Mouse (Mus musculus) T-helper 2 cell (primary cell): ENCODE results near the gene Fam43b.
"Not testable (repeated sequence)": the region's sequence is repeated elsewhere in the genome, so short reads cannot be mapped to it uniquely, and the experiment has no call there.

ENCODE experiments used
- in situ Hi-C: fragments of 300-600 bp; cut with MboI, MseI; formaldehyde crosslinking; loops from one replicate; pipeline ENCODE4 v1.15.1; 2025; ENCODE audit warnings: high pct_unique_total_duplicates

The Fam43b gene

DNA sequence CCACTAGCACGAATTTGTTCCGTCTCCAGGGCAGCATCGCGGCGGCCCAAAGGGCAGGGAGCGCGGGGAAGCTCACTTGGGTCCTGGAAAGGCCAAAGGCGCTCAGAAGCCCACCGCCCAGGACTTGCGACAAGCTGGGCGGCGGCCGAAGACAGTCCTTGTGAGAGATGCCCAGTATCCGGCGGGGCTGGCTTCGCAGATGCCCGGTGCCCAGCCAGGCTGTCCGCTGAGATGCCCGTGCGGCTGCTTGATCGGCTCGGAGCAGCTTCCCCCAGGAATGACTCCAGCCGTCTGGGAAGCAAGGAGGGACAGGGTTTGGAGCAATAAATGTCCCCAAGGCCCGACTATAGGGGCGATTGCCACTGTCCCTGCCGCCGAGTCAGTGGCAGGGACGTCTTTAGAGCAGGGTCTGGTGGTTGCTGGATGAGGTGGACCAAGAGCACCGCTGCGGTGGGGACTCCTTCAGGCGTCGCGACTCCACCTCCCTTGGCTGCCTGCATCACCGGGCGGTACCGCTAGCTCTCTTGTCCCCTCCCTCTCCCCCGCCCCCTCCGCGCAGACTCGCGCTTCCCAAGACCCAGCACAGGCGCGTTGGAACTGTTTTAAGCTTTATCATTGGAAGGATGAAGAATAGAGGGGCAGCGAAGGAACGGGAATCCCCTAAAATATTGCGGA is at the start of gene Fam43b:
Gene Fam43b, minus strand, starts transcription at position 558 of the 675 bp plus-strand sequence.
- in situ Hi-C loops, result no loop called here

DNA sequence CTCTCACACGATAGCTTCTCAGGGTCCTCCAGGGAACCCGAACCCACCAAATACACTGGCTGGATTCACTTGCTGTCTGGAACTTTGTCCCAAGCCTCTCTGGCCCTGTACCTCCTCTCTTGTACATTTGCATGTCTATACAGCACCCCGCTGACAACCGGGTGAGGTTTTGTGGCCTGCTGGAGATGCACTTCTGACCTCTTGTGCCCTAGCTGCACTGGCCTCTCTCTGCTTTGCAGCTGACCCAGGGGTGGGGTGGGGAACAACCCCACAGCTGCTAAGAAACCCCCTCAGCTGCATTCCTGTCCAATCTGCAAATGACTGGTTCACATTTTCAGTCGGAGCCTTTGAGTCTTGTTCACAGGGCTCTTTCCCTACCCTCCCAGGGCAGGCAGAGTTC is 48.6 kb upstream of the Fam43b start:
- in situ Hi-C loops, result loop anchor here (5.0 kb wide), 2 partner anchors 117 to 397 kb away; no protein-coding TSS in a partner anchor

DNA sequence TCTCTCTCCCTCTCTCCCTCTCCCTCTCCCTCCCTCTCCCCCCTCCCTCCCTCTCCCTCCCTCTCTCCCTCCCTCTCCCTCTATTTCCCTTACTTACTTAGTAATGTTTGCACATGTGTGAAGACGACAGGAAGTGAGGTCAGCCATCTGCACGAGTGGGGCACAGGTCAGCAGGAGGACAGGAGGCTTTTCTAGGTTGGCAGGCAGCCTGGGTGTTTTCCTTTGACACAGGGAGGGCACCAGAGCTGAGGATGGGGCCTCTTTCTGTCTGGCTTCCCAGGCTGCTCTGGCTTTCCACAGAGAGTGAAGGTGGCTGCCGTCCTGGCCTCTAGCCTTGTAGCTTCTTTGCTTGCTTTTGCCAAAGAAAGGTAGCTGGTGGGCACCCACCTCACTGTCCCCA is 43.7 kb upstream of the Fam43b start:
- in situ Hi-C loops, result no loop called here

DNA sequence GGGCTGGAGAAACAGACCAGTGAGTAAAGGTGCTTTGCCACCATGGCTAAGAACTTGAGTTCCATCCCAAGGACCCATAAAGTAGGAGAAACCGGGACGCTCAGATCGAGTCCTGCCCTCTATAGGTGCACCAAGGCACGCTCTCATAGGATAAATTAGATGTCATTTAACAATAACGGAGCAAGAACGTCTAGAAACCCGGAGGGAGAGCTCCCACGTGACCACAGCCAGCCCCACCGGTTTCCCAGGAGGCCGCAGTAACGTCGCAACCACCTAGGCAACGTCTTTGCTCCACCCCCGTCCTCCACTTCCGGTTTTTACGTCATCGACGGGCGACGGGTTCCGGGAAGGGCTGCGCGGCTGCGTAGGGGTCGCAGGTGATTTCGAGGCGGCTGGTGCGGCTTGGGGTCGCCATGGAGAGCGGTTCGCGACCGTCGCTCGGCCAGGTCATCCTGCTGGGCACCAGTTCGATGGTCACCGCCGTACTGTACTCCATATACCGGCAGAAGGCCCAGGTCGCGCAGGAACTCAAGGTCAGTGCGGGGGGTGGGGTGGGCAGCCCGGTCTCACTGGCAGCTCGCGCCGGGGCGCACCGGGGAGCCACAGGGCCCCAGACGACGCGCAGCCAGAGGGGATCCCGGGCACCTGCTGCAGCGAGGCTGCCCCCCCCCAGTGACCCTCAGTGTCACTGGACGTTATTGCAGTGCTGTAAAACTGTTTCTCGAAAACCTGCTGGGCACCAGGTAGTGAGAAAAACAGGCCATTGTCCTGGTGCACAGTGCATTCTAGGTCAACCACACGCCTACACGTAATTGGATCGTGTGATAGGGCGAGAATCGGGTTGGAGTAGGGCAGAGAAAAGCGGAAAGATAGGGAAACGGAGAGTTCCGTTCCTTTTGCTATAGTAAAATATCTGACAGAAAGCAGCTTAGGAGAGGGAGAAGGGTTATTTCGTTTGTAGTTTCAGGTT is 38.3 kb upstream of the Fam43b start, which contains the start of gene Mul1:
Gene Mul1, plus strand, starts transcription at position 325 of the 970 bp plus-strand sequence.
- in situ Hi-C loops, result loop anchor here (5.0 kb wide), 2 partner anchors 108 to 117 kb away; no protein-coding TSS in a partner anchor

DNA sequence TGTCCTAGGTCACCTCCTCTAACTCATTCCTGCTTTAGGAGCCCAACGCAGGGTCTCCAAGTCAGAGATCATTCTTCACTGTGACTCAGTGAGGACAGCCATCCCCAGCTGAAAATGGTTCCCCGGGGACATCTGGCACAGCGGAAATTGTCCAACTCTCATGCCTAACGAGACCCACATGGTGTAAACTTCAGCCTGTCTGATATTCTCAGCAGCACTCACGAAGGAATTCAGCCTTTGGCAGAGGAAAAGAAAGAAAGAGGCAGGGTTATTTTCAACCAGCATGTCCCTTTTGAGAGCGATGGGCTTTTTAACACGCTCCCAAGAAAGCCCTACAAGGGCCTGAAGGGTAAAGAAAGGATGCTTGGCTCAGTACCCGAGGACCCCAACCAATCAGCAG is 35.0 kb upstream of the Fam43b start:
- in situ Hi-C loops, result loop anchor here (5.0 kb wide), 1 partner anchor 114 kb away; no protein-coding TSS in a partner anchor

DNA sequence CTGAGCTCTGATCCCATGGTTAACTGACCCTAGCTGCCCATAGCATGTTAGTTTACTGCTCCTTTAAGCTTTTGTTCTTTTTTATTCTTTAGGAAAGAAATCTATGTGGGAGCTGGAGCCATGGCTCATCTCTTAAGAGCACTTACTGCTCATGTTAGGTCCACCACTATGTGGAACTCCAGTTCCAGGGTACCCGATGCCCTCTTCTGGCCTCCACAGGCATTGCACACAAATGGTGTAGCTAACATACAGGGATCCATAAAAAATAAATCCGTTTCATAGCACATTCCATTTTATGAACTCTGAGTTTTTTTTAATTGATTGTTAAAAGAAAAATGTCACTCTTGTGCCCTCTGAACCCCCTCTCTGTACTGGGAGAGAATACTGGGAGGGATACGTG is 33.5 kb upstream of the Fam43b start:
- in situ Hi-C loops, result loop anchor here (5.0 kb wide), 1 partner anchor 112 kb away; no protein-coding TSS in a partner anchor

DNA sequence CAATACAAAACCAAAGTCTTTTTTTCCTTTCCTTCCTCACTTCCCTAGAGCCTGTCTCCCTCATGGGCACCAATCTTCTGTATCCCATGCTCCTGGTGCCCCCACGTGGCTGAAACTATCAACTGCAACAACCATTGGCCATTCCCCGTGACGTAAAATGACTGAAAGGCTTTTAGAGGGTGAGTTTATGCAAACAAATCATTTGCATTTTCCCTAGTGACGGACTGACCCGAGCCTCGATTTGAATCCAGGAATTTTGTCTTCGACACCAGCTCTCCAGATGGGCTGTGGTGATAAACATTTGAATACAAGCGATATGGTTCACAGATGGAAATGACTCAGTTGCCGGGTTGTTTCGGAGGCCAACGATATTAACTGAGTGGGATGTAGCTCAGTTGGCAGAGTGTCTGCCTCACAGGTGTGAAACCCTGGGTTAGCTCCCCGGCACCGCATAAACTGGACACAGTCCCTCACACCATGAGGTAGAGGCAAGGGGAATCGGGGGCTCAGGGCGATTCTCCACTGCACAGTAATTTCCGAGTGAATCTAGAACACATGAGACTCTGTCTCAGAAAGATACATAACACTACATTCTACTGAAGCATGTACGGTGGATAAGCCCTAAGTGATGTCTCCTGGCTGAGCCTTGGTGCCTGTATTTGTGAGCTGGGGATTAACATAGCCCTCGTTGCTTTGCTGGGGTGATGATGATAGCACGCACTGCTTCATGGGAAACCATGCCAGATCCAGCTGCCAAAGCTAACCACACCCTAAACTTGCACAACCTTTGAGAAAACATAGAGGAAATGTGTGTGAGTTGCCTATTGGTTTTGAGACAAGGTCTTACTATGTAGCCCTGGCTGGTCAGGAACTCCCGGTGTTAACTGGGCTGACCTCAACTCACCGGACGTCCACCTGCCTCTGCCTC is 30.7 kb upstream of the Fam43b start:
- in situ Hi-C loops, result no loop called here

DNA sequence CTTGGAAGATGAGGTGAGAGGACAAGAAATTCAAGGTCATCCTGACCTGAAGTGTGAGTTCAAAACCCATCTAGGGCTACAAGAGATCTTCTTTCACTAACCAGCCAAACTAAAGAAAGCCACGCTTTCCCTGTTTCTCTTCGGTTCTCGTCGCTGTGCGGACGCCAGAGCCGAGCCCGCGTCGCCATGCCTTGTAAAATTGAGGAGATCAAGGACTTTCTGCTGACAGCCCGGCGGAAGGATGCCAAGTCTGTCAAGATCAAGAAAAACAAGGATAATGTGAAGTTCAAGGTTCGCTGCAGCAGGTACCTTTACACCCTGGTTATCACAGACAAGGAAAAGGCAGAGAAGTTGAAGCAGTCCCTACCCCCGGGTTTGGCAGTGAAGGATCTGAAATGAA is 29.3 kb upstream of the Fam43b start:
- in situ Hi-C loops, result not testable (repeated sequence)

DNA sequence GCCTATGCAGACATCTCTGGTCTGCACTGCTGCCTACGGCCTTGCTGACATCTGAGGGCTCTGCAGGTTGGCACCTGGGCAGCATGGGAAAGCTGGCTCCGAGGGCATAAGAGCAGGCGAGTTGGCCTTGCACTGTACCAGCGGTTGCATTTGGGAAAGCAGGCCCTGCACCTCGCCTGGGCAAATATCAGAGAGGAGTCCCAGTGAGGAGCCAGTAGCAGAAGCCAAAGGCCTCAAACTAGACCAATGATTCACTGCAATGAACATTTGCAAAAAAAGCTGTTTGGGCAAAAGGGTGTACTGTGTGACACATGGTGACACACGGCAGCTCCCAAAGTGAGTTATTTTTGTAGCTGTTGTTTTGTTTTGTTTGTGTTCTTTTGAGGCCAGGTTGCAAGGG is 28.7 kb upstream of the Fam43b start:
- in situ Hi-C loops, result no loop called here

DNA sequence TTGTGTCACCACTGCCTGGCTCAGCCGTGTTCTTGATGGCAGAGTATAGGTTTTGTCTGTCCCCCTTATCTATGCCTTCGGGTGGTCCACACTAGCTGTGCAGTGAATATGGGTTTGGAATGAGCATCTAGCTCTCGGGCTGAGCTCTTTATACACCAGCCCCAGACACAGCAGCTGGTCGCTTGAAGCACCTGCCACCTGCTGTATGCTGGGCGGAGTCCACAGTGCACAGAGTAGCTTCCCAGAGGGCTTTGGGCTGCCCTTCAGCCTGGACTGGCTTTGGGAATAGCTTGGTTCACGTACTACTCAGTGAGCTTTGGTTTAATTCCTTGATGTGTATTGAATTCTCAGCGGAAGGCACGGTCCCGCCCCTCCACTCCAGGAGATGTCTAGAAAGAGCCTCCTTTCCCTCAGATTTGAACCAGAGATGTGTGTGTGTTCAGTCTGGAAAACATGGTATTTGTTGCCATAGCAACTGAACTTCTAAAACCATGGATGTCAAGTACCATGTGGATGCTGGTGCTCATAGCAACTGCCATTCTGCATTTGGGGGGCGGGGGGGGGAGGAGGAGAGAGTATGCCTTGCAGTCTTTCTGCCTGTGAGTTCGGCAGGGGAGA is 22.1 kb upstream of the Fam43b start:
- in situ Hi-C loops, result no loop called here

DNA sequence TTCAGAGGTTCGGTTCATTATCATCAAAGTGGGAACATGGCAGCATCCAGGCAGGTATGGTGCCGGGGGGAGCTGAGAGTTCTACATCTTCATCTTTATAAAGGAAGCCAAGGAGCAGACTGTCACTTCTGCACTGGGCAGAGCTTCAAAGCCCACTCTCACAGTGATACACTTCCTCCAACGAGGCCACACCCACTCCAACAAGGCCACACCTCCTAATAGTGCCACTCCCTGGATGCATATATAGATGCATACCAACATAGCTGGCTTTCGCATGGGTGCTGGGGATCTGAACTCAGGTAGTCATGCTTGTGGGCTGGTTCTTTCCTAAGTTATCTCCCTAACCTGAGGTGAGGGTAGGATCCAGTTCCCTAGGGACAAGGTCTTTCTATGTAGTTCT is 21.6 kb upstream of the Fam43b start:
- in situ Hi-C loops, result no loop called here

DNA sequence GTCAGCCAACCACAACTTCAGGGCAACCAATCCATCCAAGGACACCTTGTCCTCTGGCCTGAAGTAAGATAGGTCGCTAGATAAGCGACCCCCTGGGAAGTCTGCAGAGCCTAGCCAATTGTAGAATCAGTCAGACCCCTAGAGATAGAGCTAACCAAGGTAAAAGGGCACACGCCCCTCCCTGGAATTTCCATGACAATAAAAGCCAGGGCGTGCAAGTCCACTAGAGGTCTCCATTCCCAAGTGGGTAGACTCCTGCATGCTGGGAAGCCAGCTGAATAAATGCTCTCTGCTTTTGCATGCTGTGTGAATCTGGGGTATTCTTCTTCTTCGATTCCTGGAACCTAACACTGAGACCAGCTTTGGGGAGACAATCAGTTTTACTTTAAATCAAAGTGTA is 20.1 kb upstream of the Fam43b start:
- in situ Hi-C loops, result no loop called here

DNA sequence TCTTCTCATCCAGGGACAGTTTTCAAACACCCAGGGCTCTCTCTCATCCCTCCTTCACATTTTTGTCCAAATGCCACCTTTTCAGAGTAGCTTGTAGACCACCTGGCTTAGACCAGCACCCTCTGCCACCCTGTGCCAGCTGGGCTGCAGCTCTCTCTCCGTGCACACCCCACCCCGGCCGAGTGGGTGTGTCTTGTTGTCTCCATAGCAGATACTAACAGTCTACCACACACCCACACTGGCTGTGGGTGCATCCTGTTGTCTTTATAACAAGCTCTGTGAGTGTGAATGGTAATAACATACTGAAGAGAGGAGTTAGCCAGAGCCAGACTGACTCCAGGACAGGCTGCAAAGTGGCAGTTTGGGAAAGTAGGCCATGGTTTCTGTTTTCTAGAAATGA is 19.7 kb upstream of the Fam43b start:
- in situ Hi-C loops, result no loop called here

DNA sequence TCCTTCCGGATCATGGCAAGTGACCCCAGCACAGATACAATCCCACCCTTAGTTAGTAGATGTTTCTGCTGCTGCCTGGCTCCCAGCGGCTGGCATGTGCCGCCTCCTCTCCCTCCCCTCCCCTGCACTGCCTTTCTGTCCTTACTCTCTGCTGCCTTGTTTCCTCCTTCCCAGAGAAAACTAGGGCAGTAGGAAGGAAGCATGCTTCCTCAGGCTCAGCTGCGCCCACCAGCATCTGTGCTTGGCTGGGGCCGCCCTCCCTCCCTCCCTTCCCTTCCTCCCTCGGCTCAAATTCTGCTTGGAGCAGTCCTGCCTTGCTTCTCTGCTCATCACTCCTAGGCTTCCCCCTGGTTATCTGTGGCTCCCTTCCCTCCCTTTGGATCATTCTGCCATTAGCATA is 18.4 kb upstream of the Fam43b start:
- in situ Hi-C loops, result no loop called here

DNA sequence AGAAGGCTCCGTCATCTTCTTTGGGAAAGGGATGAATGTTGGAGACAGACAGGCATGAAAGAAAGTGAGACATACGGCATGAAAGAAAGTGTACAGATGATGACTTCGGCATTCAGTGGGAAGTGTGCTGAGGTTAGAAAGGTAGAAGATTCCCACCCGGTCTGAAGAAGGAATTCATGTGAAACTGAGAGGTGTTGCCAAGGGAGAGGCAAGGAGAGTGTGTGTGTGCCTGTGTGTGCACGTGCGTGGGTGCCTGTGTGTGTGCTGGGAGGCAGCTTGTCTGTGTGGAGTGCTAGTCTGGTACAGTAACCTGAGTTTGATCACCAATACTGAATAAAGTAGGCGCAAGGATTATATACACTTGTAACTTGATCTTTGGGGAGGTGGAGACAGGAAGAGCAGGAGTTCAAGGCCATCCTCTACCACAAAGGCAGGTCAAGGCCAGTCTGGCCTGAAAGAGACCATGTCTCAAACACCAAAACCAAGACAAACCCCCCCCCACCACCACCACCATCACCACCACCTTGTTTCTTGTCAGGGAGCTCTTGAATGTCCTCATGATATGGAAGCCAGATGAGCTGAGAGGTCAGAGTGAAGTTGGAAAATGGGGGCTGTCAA is 15.3 kb upstream of the Fam43b start:
- in situ Hi-C loops, result no loop called here

DNA sequence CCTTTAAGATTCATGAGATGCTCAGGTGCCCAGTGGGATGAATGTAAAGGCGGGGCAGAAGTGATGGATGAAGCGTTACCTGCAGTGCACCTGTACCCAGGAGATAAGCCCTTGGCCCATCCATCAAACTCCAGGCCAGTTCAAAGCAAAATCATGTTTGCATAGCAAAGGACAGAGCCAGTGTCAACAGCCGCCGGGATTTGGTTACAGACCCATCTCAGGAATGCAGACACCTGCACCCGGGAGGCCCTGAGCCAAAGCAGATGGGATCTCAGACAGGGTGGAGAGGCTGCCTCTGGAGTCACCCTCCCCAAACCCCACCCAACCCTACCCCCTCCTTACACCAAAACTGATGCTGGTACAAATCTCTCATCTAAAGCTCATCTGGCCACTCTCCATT is 14.7 kb upstream of the Fam43b start:
- in situ Hi-C loops, result no loop called here

DNA sequence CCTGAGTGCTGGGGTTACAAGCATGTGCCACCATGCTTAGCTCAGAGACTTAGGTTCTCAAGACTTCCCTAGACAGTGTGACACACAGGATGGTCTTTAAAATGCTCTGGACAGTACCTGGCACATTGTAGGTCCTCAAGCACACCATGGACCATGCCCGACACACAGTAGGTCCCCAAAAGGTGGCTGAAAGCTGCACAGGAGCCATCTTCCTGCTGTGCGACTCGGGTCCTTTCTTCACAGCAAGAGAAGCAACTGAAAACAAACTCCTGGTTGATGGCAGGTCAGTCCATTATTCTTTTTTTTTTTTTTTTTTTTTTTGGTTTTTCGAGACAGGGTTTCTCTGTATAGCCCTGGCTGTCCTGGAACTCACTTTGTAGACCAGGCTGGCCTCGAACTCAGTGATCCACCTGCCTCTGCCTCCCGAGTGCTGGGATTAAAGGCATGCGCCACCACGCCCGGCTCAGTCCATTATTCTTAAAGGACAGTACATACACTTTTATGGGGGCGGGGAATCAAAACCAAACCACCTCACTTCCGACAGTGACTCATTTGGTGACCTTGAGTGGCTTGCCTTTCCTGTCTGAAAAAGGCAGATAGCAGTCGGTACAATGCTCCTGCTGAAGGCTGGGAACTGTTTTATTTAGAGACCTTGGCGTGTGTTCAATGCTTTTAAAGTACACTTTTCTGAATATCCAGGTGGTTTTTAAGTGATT is 11.3 kb upstream of the Fam43b start:
- in situ Hi-C loops, result no loop called here

DNA sequence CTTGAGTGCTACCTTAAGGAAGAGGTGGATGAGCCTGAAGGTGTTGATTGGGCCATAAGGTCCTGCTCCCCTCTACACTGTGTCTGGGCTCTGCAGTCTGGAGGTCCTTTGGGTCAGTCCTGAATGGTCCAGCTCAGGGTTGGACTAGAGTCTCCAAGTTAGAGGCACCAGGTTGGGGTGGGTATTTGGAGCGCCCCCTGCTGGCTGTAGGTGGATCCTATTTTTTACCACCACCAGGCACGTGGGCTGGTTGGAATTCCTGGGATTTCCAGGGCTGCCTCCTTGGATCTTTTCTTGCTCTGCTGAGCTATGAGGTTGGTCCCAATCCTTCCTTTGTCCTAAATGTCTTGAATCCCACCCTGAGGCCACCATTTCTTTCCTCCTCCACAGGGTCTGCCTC is 8.5 kb upstream of the Fam43b start:
- in situ Hi-C loops, result no loop called here

DNA sequence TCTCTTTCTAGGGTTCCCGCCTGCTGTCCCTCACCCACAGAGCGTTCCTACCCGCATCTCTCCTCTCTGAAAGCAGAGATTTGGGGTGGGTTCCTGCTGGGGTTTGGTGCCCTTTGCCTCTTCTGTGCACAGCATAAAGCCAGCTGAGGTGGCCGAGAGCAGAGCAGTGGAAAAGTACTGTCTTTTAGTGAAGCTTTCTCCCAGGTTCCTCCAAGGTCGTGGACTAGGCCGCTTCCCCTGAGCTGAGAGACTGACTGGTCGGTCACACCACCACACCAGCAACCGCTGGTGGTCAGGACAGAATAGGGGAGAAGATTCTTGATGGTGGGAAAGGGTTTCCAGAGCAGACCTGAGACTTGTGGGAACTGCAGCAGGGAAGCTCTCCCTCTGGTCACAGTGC is 383 bp upstream of the Fam43b start:
- in situ Hi-C loops, result no loop called here
